Mouse (Mus musculus): Measurements from ENCODE around the gene Mob1a. TPM values are rescaled to one million over a fixed set of nuclear protein-coding genes. Genes with fewer than 3 reads are reported as not detected.

The Mob1a gene
- polyA plus RNA-seq, 1 experiment from 2014 or later, result 19.4 TPM

- H3K4me3 ChIP-seq (ENCODE audit: low read length), result peak overlapping the region; percentile 82
- WGBS, result 86% methylated on average over 7 of the region's 7 CpGs
- peak overlapping the region; percentile 96 for H3K9ac ChIP-seq (ENCODE audit: low read depth, low read length)
- H3K36me3 ChIP-seq (ENCODE audit: control insufficient read depth, insufficient read depth, low read length), result peaks cover 5% of the 10 kb centered on the region
- no peaks in the 10 kb centered on the region for H3K27me3 ChIP-seq (replicated peaks; ENCODE audit: control insufficient read depth, insufficient read depth, low read length)
- ATAC-seq, result no peak
- no peak overlapping the region for H3K27ac ChIP-seq (ENCODE audit: low read depth, low read length)
- peaks cover 7% of the 10 kb centered on the region for H3K4me1 ChIP-seq (ENCODE audit: control insufficient read depth, insufficient read depth, low read depth, low read length)
- peak overlapping the region; percentile 75 for H3K4me2 ChIP-seq (ENCODE audit: low read length)
- no peaks in the 10 kb centered on the region for H3K9me3 ChIP-seq (ENCODE audit: control insufficient read depth, low read length)
Measured at GRCm38 (mm10) chr6:83350172-83350571, 24.4 kb downstream of the Mob1a start.

DNA sequence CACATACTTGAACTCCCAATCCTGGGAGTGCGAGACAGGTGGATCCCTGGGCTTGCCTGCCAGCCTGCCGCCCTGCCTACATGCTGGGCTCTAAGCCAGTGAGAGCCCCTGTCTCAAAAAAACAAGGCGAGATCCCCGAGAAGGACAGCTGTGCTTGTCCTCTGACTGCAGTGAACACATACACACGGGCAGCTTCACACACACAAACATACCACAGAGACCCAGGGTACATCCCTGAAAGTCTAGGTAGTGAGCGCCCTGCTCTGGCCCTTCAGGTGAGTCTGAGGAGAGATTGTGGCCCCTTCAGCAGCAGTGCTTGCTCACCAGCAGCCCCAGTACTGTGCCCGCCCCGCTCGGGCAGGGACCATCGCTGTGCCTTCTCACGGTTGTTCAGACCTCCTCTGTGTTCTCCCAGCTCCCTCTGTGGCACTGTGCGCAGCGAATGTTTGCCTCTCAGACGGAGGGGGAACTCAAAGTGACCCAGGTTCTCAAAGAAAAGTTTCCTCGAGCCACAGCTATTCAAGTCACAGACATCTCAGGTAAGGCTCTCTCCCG is 25.1 kb downstream of the Mob1a start:
- Histone ChIP-seq H3K9ac (ENCODE audit: low read depth, low read length) (no peak overlapping the region), H3K27me3 (replicated peaks; ENCODE audit: control insufficient read depth, insufficient read depth, low read length) (no peaks in the 10 kb centered on the region), H3K36me3 (ENCODE audit: control insufficient read depth, insufficient read depth, low read length) (peaks cover 5% of the 10 kb centered on the region), H3K9me3 (ENCODE audit: control insufficient read depth, low read length) (no peaks in the 10 kb centered on the region), H3K4me3 (ENCODE audit: low read length) (no peak overlapping the region), H3K27ac (ENCODE audit: low read depth, low read length) (no peak overlapping the region), H3K4me2 (ENCODE audit: low read length) (no peak overlapping the region), H3K4me1 (ENCODE audit: control insufficient read depth, insufficient read depth, low read depth, low read length) (peaks cover 7% of the 10 kb centered on the region)
- WGBS, result 90% methylated on average over 16 of the region's 16 CpGs
- no peak for ATAC-seq

- no peak for ATAC-seq
- H3K9me3 ChIP-seq (ENCODE audit: control insufficient read depth, low read length), result no peaks in the 10 kb centered on the region
- H3K27ac ChIP-seq (ENCODE audit: low read depth, low read length), result no peak overlapping the region
- H3K4me1 ChIP-seq (ENCODE audit: control insufficient read depth, insufficient read depth, low read depth, low read length), result peaks cover 7% of the 10 kb centered on the region
- no peak overlapping the region for H3K4me2 ChIP-seq (ENCODE audit: low read length)
- no peak overlapping the region for H3K4me3 ChIP-seq (ENCODE audit: low read length)
- H3K36me3 ChIP-seq (ENCODE audit: control insufficient read depth, insufficient read depth, low read length), result peaks cover 5% of the 10 kb centered on the region
- no peaks in the 10 kb centered on the region for H3K27me3 ChIP-seq (replicated peaks; ENCODE audit: control insufficient read depth, insufficient read depth, low read length)
- H3K9ac ChIP-seq (ENCODE audit: low read depth, low read length), result 0 out of 2 replicates have a peak overlapping the region, but pooled peaks have one; percentile 15
- WGBS, result 83% methylated on average over 7 of the region's 7 CpGs
Measured at GRCm38 (mm10) chr6:83351490-83352160, 25.8 kb downstream of the Mob1a start.

GRCm38 (mm10) chr6:83352666-83353410 is 27.0 kb downstream of the Mob1a start:
- no peak for ATAC-seq
- Histone ChIP-seq H3K4me2 (ENCODE audit: low read length) (no peak overlapping the region), H3K9me3 (ENCODE audit: control insufficient read depth, low read length) (no peaks in the 10 kb centered on the region), H3K4me3 (ENCODE audit: low read length) (no peak overlapping the region), H3K9ac (ENCODE audit: low read depth, low read length) (no peak overlapping the region), H3K4me1 (ENCODE audit: control insufficient read depth, insufficient read depth, low read depth, low read length) (peaks cover 7% of the 10 kb centered on the region), H3K27me3 (replicated peaks; ENCODE audit: control insufficient read depth, insufficient read depth, low read length) (no peaks in the 10 kb centered on the region), H3K36me3 (ENCODE audit: control insufficient read depth, insufficient read depth, low read length) (peaks cover 5% of the 10 kb centered on the region), H3K27ac (ENCODE audit: low read depth, low read length) (no peak overlapping the region)
- WGBS, result 94% methylated on average over 24 of the region's 24 CpGs

GRCm38 (mm10) chr6:83354856-83355781 is 29.3 kb downstream of the Mob1a start:
- Histone ChIP-seq H3K27me3 (replicated peaks; ENCODE audit: control insufficient read depth, insufficient read depth, low read length) (no peaks in the 10 kb centered on the region), H3K4me2 (ENCODE audit: low read length) (no peak overlapping the region), H3K4me1 (ENCODE audit: control insufficient read depth, insufficient read depth, low read depth, low read length) (peaks cover 4% of the 10 kb centered on the region), H3K9ac (ENCODE audit: low read depth, low read length) (no peak overlapping the region), H3K36me3 (ENCODE audit: control insufficient read depth, insufficient read depth, low read length) (peaks cover 13% of the 10 kb centered on the region), H3K9me3 (ENCODE audit: control insufficient read depth, low read length) (no peaks in the 10 kb centered on the region), H3K4me3 (ENCODE audit: low read length) (no peak overlapping the region), H3K27ac (ENCODE audit: low read depth, low read length) (no peak overlapping the region)
- ATAC-seq, result no peak
- WGBS, result 90% methylated on average over 9 of the region's 9 CpGs

DNA sequence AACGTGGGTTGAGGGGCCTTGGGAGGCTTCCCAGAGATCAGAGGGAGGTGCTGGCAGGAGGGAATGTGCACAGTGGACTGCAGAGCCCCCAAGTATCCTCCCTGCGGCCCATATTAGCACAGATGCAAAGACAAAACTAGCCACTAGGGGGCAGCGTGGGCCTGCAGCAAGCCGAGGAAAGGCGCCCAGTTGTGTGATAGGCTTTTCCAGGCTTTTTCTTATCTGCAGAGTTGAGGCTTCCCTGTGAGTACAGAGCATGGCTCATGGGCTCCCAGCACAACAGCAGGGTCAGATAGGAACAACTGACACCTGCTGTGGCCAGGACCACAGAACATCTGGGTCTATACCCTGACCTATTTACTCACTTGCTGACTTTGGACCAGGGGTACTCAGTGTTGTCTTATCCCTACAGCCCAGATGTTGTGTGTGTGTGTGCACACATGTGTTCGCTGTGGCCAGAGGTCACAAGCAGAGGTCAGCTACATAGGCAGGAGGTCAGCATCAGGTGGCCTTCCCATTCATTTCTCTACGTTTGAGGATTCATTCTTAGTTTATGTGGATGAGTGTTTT is 30.8 kb downstream of the Mob1a start:
- no peaks in the 10 kb centered on the region for H3K27me3 ChIP-seq (replicated peaks; ENCODE audit: control insufficient read depth, insufficient read depth, low read length)
- 21% methylated on average over 7 of the region's 7 CpGs for WGBS
- H3K27ac ChIP-seq (ENCODE audit: low read depth, low read length), result no peak overlapping the region
- H3K9me3 ChIP-seq (ENCODE audit: control insufficient read depth, low read length), result no peaks in the 10 kb centered on the region
- H3K4me1 ChIP-seq (ENCODE audit: control insufficient read depth, insufficient read depth, low read depth, low read length), result no peaks in the 10 kb centered on the region
- no peak overlapping the region for H3K4me3 ChIP-seq (ENCODE audit: low read length)
- peaks cover 15% of the 10 kb centered on the region for H3K36me3 ChIP-seq (ENCODE audit: control insufficient read depth, insufficient read depth, low read length)
- ATAC-seq, result peak; percentile 73; the same call in 1 of the 2 replicates
- no peak overlapping the region for H3K4me2 ChIP-seq (ENCODE audit: low read length)
- H3K9ac ChIP-seq (ENCODE audit: low read depth, low read length), result no peak overlapping the region

DNA sequence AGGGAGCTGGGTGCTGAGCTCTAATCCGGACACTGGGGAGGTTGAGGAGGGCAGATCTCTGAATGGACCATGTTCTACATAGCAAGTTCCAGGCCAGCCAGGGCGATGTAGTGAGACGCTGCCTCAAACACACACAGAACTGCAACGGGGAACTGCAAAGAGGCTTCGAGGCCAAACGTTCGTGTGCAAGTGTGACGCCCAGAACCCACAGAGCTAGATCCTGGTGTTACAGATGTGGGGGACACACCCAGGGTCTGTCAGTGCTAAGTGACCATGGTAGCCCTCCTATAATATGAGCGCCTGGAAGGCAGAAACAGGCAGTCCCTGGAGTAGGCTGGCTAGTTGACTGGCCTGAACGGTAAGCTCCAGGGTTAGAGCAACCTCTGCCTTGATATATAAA is 31.6 kb downstream of the Mob1a start:
- Histone ChIP-seq H3K36me3 (ENCODE audit: control insufficient read depth, insufficient read depth, low read length) (peaks cover 15% of the 10 kb centered on the region), H3K4me3 (ENCODE audit: low read length) (no peak overlapping the region), H3K4me2 (ENCODE audit: low read length) (no peak overlapping the region), H3K27me3 (replicated peaks; ENCODE audit: control insufficient read depth, insufficient read depth, low read length) (no peaks in the 10 kb centered on the region), H3K9ac (ENCODE audit: low read depth, low read length) (no peak overlapping the region), H3K4me1 (ENCODE audit: control insufficient read depth, insufficient read depth, low read depth, low read length) (no peaks in the 10 kb centered on the region), H3K27ac (ENCODE audit: low read depth, low read length) (no peak overlapping the region), H3K9me3 (ENCODE audit: control insufficient read depth, low read length) (no peaks in the 10 kb centered on the region)
- WGBS, result 94% methylated on average over 10 of the region's 10 CpGs
- ATAC-seq, result no peak

DNA sequence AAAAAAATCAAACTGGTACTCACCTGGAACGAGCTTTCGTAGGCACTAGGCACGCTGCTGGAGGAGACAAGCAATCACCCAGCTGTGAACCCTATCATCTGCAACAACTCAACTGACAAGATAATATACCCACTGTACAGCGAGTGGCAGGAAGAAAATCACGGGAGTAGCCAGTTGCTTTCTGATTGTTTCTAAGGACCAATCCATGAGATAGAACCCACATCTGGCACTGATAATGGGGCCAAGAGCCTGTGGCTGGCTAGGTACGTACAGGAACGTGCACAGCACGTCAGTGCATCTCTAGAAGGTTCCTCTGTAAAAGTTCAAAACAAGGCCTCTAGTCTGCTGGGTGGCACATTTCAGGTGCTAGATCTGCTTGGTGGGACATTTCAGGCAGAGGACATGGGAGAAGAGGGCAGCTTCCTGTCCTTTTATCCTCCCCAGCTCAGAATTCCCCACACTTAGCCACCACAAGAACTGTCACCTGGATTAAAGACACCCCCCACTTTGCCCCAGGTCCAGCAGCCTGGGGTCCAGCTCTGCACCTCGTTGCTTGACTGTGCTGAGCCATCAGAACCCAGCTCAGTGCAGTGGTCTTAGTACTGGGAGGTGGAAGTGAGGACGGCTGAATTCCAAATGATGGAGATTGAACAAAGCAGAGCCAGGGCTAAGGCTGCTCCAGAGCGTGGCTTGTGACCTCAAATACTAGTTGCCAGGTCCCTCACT is 35.9 kb downstream of the Mob1a start:
- no peaks in the 10 kb centered on the region for H3K9me3 ChIP-seq (ENCODE audit: control insufficient read depth, low read length)
- H3K4me3 ChIP-seq (ENCODE audit: low read length), result no peak overlapping the region
- ATAC-seq, result no peak
- H3K9ac ChIP-seq (ENCODE audit: low read depth, low read length), result no peak overlapping the region
- H3K27ac ChIP-seq (ENCODE audit: low read depth, low read length), result no peak overlapping the region
- 86% methylated on average over 11 of the region's 11 CpGs for WGBS
- no peak overlapping the region for H3K4me2 ChIP-seq (ENCODE audit: low read length)
- H3K27me3 ChIP-seq (replicated peaks; ENCODE audit: control insufficient read depth, insufficient read depth, low read length), result no peaks in the 10 kb centered on the region
- H3K36me3 ChIP-seq (ENCODE audit: control insufficient read depth, insufficient read depth, low read length), result peaks cover 12% of the 10 kb centered on the region
- no peaks in the 10 kb centered on the region for H3K4me1 ChIP-seq (ENCODE audit: control insufficient read depth, insufficient read depth, low read depth, low read length)

Measured in hindbrain, embryonic 16.5 days (tissue).